Comparison of ENCODE assay signal across 13 mouse cellular contexts in the genomic region with DNA sequence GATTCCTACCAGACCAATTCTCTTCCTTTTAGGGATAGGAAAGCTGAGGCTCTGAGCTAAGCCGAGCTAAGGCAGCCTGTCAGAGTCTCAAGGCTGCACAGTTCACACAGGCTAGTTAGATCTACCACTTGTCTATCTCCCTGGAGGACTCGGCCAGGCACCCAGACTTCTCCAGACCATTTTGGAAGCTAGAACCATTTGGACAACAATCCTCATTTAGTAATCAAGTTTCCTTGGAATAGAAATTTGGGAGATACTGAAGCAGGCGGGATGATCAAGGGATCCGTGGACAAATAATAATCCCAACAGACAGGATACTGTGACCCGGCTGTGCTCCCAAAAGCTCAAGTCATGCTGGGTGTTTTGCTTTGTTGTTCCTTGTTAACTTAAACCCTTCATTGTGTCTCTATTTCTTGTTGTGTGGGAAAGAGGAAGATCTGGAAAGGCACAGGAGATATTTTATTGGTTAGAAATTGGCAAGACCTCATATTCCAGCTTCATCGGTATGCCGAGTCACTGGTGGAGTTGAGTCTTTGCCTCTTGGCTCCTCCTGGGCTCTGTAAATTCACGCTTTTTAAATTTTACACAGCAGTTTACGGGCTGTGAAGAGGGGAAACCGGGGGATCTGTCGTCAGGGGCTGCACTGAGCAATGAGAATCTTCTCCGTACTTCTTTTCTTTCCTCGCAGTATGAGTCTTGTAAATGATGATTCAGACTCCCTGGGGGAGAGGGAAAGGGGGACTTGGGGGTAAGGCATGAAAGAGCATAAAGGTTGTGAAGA.
"Had no signal": no experiment of that assay in that cellular context is flagged by ENCODE, and none has a peak within 500 bp of the region (broad histone marks: within the 10 kb centered on the region; RNA-seq: fewer than 3 reads in every experiment).

No protein-coding gene starts in this region.

- H3K27ac ChIP-seq: hindbrain, postnatal 0 days; liver, embryonic 15.5 days; neural tube, embryonic 13.5 days; stomach, postnatal 0 days had no signal

- H3K4me2 ChIP-seq: liver, embryonic 11.5 days; liver, embryonic 15.5 days; neural tube, embryonic 13.5 days had no signal

- H3K9ac ChIP-seq: liver, embryonic 15.5 days; neural tube, embryonic 13.5 days had no signal

- H3K9me3 ChIP-seq: liver, embryonic 15.5 days; neural tube, embryonic 13.5 days had no signal

- DNase-seq: kidney, adult 11 months; kidney, postnatal 14 days; lung, adult 2 months; lung, postnatal 36 days; right cerebral cortex, adult 18-20 months; right cerebral cortex, postnatal 25 days had no signal

- H3K36me3 ChIP-seq: liver, embryonic 15.5 days; neural tube, embryonic 13.5 days had no signal

- ATAC-seq: hindbrain, postnatal 0 days; lung, postnatal 0 days had no signal

- H3K4me3 ChIP-seq: liver, embryonic 15.5 days; myocyte; neural tube, embryonic 13.5 days had no signal

- H3K27me3 ChIP-seq: liver, embryonic 15.5 days; neural tube, embryonic 13.5 days had no signal

- H3K4me1 ChIP-seq: liver, embryonic 15.5 days had no signal
